Mouse (Mus musculus) spleen, adult 18-20 months (tissue): ENCODE data around the gene Zfp366.

ENCODE experiments used
- DNase-seq, 2 experiments: peaks; one replicate each; pipeline ENCODE4 v3.0.0; 2022; ENCODE audit warnings: mixed read lengths in 2 of 2

Gene Zfp366

GRCm38 (mm10) chr13:99258677-99259076, 74.1 kb downstream of the Zfp366 start:
- DNase-seq: no peak

GRCm38 (mm10) chr13:99259502-99260174, 75.0 kb downstream of the Zfp366 start:
- no peak for DNase-seq

- no peak for DNase-seq
These were observed 77.8 kb downstream of the Zfp366 start for GRCm38 (mm10) chr13:99262406-99262805.

GRCm38 (mm10) chr13:99263159-99263783, 78.6 kb downstream of the Zfp366 start:
- no peak for DNase-seq

- no peak for DNase-seq
These were observed 79.9 kb downstream of the Zfp366 start for GRCm38 (mm10) chr13:99264483-99264882.

- DNase-seq: no peak
These were observed 87.4 kb downstream of the Zfp366 start for GRCm38 (mm10) chr13:99272046-99272445.

- no peak for DNase-seq
These were observed 92.9 kb downstream of the Zfp366 start for GRCm38 (mm10) chr13:99277521-99277920.

GRCm38 (mm10) chr13:99278511-99278910, 93.9 kb downstream of the Zfp366 start:
- DNase-seq: no peak

- no peak for DNase-seq
These were observed 94.7 kb downstream of the Zfp366 start for GRCm38 (mm10) chr13:99279351-99279750.

GRCm38 (mm10) chr13:99282961-99283360, 98.3 kb downstream of the Zfp366 start:
- DNase-seq: no peak

- no peak for DNase-seq
These were observed 99.3 kb downstream of the Zfp366 start for GRCm38 (mm10) chr13:99283916-99284315.

GRCm38 (mm10) chr13:99284400-99285160, 100.0 kb downstream of the Zfp366 start:
- no peak for DNase-seq

GRCm38 (mm10) chr13:99285241-99285640, 100.6 kb downstream of the Zfp366 start:
- no peak for DNase-seq

GRCm38 (mm10) chr13:99287207-99287606, 102.6 kb downstream of the Zfp366 start:
- no peak for DNase-seq

GRCm38 (mm10) chr13:99287786-99288185, 103.2 kb downstream of the Zfp366 start:
- no peak for DNase-seq

GRCm38 (mm10) chr13:99290766-99291165, 106.1 kb downstream of the Zfp366 start:
- no peak for DNase-seq

- DNase-seq: no peak
These were observed 109.6 kb downstream of the Zfp366 start for GRCm38 (mm10) chr13:99294176-99294575.

- no peak for DNase-seq
These were observed 115.3 kb downstream of the Zfp366 start for GRCm38 (mm10) chr13:99299921-99300320.
